Mouse (Mus musculus) induced T-regulatory cell, adult 2 months (primary cell): Measurements from ENCODE around the gene Cep152.

ENCODE experiments used
- DNase-seq: peaks from one replicate; pipeline ENCODE4 v3.0.0-alpha.2; 2012; ENCODE audit warnings: low read depth

Cep152 gene

DNA sequence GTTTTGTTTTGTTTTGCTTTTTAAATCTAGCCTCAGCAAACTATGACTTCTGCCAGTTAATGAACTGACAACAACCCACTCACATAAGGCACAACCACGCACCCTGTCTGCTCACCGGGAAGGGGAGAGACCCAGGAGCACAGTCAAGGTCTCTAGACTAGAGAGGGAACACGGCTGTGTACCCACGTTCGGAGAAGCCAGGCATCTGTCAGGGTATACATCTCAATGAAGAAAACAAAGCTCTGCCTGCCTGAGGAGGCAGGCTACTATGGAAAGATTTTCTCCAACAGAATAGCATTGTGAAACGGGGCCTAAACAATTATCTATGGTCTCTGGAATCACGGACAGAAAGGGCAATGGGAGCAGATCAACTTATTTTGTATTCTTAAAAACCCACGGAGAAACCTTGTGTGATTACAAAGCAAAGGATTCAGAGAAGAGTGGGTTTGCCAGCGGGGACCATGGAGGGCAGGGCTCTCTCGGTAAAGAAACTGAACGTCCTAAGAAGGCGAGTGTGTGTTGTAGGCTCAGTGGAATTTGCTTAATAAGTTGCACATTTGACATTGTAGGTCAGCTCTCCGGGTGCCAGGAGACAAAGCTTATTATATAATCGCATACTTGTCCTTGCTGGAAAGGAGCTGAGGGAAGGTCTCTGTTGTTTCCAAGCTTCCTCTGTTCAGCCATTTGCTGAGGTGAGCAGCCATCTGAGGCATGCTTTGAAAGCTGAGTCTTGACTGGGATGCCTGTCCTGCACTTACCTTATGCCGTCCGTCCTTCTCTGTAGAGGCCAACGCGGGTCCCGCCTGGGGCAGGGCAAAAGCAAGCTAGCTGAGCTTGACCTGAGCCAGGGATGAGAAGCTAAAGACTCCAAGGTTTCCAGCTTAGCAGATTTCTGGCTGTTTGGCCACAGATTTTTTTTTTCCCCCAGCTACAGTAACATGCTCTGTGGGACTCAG lies 66.0 kb downstream of the Cep152 start:
- DNase-seq = no peak

DNA sequence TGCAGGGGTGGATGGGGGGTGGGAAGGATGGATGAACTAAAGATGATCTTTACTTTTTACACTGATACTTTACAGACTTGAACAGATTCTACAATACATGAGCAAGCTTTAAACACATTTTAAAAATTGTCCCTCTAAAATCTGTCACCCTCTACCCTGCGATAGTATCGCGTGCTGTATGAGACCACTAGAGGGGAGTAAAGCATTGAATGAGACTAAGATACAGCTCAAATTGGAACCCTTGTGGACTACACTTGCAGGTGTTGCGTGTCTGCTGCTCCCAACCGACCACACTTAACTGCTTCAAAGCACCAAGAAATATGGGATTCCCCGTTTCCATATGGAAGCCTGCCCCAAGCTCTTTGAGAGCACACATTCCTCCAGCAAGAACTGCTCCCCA lies 69.1 kb downstream of the Cep152 start:
- DNase-seq = no peak

DNA sequence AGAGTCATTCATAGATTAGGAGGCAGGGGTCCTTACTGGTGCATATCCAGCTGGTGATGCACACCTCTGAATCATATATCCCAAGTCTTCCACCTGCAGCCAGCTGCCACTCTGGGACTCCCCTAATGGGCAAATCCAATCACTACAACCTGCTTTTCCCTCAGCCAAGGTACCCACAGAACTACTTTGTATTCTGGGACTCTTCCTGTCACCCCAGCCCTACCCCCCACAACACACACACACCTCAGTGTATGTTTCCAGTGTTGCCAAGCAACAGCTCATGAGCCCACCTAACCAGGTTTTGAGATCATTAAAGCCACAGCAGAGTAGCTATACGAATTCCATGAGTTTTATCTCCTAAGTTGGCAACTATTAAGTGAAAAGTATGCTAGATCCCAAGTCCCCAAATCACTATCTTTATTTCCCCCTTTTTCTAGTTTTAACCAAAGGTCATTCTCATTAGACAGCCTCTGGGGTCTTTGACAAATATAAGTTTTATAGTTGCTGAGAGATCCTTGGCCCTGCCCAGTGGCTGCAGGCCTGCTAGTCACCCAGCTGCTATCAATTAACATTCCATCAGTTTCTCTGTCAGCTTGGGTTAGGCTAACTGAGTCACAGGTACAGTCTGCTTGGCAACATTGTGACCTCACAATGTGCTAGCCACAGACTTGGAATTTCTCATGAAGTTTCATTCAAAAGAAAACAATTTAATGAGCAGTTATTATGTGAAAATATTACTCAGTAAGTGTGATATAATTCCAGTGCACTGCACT lies 75.9 kb downstream of the Cep152 start:
- DNase-seq = no peak

GRCm38 (mm10) chr2:125544986-125545385 lies 79.9 kb downstream of the Cep152 start:
- no peak for DNase-seq

DNA sequence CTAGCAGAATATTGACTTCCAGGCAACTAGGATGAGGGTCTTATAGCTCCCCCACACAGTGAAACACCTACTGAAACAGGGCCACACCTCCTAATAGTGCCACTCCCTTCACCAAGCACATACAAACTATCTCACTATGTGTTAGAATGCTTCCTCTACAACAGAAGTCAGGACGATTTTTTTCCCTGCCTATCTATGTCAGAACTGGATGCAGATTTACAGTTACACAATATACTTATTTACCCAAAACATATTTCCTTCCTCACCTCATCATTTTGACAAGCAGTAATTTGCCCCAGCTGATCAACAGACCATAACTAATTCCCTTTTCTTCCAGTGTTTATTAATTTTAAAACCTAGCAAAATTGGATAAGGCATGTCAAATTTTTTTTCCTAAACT lies 81.3 kb downstream of the Cep152 start:
- no peak for DNase-seq

GRCm38 (mm10) chr2:125541451-125541850 lies 83.5 kb downstream of the Cep152 start:
- DNase-seq = no peak

GRCm38 (mm10) chr2:125540579-125540978 lies 84.3 kb downstream of the Cep152 start:
- DNase-seq = no peak

DNA sequence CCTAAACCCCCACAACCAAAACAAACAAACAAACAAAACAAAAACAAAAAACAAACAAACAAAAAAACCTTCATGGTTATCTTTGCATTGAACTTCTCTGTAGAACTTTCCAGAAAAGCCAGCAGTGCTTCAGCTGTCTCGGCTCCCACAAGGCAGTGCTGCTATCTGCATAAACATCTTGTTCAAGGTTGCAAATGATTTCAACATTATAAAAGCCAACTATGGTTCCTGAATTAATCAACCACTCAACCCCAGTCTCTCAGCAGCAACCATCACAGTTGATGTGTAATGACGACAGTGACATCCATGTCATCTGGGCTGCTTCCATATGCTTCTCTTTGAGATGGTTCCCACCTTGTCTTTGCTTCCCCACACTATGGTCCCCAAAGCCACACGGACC lies 85.3 kb downstream of the Cep152 start:
- DNase-seq = no peak

DNA sequence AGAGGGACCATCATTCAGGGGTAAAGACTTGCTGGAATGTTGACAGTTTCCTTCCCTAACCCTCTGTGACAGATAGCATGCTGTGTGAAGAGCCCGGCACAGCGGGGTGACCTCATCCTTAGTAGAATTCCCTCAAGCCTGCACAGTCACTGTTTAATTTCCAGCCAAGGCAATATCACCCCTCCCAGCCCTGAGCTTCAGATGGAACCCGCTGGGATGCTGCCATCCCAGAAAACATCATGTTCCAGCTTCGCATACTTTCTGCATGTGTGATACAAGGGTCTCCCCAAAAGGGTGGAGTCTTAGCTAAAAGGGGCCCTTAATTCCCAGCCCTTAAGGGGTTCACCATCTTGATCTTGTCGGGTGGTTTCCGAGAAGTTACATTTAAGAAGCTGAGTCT lies 94.2 kb downstream of the Cep152 start:
- no peak for DNase-seq

GRCm38 (mm10) chr2:125526566-125526965 lies 98.3 kb downstream of the Cep152 start:
- no peak for DNase-seq

DNA sequence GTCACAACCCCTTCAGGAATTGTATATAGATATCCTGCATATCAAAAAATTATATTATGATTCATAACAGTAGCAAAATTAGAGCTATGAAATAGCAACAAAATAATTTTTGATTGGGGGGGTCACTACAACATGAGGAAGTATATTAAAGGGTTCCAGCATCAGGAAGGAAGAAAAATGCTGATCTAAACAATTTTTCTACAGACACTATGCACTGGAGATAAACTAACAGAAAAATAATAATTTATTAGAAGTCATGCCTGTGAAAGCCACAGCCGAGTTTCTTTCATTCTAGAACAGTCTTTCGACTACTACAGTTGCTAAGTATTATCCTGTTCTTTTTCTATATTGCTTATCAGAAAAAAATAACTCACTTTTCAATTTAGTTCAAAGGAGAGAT lies 99.4 kb downstream of the Cep152 start:
- no peak for DNase-seq

GRCm38 (mm10) chr2:125516594-125516993 lies 108.3 kb downstream of the Cep152 start:
- DNase-seq = no peak

- DNase-seq = no peak
Measured at GRCm38 (mm10) chr2:125515291-125516057, 109.4 kb downstream of the Cep152 start.

- no peak for DNase-seq
Measured at GRCm38 (mm10) chr2:125514391-125514790, 110.5 kb downstream of the Cep152 start.
